Mouse (Mus musculus) hindlimb bud, embryonic 11.5 days (tissue): ENCODE measurements around the gene Gls.

Experiments
- DNase-seq: peaks from one replicate; pipeline ENCODE4 v3.0.0-alpha.2; 2012; ENCODE audit warnings: low read depth, low spot score; ENCODE audit errors: extremely low spot score

Gls gene

DNA sequence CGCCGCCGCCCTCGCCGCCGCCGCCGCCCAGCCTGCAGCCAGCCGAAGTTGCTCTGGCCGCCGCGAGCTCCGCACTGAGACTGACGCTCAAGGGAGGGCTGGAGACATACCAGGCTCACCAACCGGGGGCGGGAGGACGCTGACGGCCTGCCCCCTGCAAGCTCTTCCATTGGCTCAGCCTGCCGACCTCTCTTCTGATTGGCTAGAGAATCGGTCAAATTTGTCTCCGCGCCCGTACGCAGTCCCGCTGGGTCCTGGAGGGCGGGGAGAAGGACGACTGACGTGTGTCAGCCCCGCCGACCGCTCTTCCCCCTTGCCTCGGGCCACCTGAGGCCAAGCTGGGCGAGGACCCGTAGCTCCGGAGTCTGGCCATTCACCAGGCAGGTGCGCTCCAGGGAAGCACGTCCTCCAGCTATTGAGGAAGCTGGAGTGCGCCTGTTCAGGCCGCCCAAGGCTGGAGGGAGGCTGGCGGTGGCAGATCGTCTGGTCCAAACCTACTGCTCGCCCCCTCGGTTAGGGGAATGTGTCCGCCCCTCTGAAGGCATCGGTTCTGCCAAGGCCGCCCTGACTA is at the start of gene Gls:
Gene Gls (minus strand): TSS at position 90 of the 571 bp plus-strand sequence.
- peak; percentile 79 for DNase-seq

GRCm38 (mm10) chr1:52279831-52280595 is 47.0 kb upstream of the Gls start:
- no peak for DNase-seq

DNA sequence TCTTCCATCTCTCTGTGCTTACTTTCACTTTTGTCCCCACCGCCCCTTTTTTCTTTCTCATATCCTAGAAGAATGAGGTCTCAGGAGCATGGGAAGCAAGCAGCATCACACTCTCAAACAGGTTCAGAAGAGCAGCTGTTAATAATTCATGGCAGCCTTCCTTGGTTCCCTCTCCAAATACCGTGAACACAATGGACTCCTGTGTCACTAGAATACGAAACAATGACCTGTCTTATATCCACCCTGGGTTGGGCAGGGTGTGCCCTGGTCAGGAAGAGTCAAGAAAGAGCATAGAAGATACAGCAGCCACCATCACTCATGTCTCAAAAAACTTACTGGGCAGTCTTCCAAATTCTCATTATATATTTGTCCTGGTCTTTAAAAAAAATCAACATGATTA is 46.3 kb upstream of the Gls start:
- DNase-seq, result no peak

- DNase-seq, result no peak
Measured at GRCm38 (mm10) chr1:52278073-52278472, 45.0 kb upstream of the Gls start.

DNA sequence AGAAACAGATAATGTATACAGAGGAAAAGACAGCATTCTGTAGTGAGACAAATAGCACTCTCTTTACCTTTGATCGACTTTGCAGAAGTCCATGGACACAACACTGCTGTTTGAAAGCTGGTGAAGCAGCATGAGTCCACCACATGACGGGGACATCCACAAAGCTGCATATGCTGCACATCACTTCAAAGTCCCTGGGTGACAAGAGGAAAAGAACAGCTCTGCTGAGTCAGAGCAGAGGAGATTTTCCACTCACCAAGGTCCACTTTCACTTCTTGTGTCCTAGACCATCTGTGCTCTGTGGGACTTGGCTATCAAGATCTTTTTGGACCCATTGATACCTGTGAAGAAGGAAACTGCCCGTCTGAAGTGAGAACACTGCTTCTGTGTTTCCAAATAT is 41.2 kb upstream of the Gls start:
- DNase-seq, result no peak

DNA sequence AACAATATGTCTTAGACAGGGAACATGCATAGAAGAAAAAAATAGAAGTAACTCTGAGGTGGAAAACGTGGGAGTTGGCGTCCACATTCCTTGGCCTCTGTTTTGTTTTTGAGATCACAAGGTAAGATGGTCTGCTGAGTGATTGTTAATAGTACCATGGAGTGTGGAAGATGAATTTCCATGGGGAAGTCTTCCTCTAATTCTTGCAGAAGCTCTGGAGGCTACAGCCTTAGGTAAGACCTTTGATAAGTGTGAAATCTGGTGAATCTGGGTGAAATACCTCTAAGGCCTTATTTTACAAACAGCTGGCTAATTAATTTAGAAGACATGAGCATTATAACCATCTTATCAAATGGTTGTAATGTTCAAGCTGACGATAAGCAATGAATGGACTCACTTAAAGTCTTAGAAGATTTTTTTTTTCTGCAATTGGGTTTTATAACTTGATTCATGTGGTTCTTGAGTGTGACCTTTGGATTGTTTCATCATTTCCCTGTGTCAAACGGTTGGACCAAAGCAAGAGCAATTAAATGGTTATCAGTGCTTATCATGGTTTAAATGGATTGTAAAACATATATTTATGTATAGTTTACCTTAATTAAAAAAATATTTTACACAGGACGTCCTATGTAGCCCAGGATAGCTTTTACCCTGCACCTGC is 39.1 kb upstream of the Gls start:
- no peak for DNase-seq

- DNase-seq, result no peak
Measured at GRCm38 (mm10) chr1:52270354-52270753, 37.3 kb upstream of the Gls start.

DNA sequence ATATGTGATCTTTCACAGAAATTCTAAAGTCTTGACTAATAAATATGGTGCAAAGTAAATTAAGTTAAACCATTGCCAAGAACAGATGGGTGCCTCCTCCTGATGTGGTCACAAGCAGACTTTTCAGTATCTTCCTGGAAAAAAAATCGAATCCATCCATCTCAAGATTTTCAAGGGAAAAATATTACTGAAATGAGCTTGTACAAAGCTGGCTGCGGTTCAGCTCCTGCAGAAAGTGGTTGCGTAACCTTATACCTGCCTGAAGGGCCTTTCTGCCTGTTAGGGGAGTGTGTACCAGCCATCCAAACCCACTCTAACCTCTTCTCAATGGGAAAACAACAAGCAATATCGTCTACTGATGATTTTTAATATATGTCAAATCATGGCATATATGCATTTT is 36.6 kb upstream of the Gls start:
- no peak for DNase-seq

DNA sequence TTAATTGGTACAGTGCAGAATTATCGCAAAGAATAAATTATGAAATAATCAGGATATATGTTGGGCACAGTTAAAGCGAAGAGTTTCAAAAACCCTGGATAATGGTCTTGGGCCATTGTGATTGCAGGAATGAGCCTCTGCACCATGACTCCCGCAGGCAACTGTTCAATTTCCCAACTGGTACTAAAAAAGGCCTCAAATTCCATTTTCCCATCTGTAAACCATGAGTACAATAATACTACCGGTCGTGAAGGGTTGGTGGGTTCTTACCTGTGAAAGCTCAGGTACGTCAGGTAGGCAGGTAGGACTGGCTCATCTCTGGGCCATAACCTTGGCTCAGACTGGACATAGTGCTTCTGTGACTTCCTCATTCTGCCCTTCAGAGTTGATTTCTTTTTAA is 35.0 kb upstream of the Gls start:
- DNase-seq, result no peak

- DNase-seq, result peak; percentile 31
Measured at GRCm38 (mm10) chr1:52267606-52268005, 34.6 kb upstream of the Gls start.

DNA sequence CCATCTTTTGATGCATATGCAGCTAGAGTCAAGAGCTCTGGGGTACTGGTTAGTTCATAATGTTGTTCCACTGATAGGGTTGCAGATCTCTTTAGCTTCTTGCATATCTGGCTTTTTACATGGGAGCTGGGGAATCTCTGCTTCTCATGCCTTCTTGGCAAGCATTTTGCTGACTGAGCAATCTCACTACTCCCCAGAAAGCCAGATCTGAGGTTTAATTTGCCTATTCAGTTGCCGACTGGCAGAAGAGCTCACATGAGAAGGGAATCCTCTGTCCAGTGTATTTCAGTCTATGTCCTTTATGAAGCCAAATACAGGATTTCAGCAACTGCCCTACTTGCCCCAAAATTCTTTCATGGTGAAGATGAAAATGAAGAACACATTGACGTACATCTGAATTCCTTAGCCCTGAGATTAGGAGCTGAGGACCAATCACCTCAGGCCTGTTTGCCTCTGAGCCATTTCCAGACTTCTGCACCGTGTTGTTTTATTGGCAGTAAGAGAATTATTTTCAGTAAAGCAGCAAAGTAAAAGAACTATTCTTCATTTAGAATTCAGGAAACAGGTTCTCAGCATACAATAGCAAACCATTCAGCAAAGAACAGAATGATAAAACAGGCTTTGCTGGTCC is 33.0 kb upstream of the Gls start:
- DNase-seq, result no peak

GRCm38 (mm10) chr1:52264290-52264689 is 31.3 kb upstream of the Gls start:
- no peak for DNase-seq

DNA sequence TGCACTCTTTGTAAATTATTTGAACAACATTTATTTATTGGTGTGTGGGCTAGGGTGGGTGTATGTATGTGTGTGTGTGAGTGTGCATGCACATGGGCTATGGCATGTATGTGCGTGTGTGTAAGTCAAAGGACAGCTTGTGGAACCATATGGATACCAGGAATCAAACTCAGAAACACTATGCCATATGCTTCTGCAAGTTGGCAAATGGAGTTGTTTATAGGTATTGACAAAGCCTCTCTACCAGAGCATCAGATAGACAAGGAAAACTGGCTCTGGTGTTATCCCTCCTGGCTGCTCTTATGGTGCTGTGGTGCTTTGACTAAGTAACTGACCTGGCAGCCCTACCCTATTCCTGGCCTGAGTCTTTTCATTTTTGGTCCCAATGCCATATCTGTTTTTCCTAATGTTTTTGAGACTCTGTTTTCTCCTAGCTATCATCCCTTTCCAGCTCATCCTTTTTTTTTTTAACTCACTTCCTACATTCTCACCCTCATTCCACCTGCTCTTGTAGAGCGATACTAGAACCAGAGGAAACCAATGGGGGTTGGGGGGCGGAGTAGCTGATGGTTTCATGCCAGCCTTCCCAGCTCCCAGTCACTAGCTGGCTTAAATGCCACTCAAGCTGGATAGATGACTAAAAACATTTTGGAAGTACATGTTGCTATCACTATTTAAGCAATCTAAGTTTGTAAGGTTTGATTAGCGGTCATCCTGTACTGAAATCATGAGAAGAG is 27.5 kb upstream of the Gls start:
- DNase-seq, result no peak

GRCm38 (mm10) chr1:52258006-52258749 is 25.1 kb upstream of the Gls start:
- DNase-seq, result no peak

DNA sequence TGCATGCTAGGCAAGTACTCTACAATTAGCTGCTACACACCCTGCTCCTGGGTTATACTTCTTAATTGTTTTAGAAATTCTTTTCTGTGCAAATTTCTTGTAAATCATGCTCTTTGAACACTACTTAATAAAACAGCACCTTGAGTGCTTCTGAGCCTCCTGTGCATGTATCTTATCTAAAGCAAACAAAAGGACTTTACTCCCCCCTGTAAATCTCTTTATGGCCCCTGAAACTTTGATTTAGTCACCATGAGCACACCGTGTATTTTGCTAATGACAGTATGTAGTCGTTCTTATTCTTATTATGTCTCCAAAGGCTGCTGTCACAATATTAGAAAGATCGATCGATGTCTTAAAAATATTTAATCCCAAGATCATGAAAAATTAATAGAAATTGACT is 23.9 kb upstream of the Gls start:
- no peak for DNase-seq

DNA sequence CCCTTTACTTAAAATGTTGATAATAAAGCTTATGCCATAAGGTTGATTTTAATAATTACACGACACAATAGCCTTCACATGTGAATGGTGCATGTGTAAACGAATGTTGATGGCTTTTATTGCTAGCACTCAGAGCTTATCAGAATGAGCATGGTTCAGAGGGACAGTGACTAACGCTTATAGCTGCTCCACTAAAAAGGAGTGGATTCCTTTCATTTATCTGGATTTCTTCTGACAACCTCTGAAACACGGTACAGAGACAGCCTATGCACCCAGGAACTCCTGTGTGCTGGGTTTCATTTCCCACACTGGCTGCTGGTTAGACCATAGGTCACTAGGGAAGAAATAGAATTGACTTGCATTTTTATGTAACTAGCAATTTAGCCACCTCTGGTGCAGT is 23.2 kb upstream of the Gls start:
- DNase-seq, result no peak

GRCm38 (mm10) chr1:52254411-52254810 is 21.4 kb upstream of the Gls start:
- no peak for DNase-seq

DNA sequence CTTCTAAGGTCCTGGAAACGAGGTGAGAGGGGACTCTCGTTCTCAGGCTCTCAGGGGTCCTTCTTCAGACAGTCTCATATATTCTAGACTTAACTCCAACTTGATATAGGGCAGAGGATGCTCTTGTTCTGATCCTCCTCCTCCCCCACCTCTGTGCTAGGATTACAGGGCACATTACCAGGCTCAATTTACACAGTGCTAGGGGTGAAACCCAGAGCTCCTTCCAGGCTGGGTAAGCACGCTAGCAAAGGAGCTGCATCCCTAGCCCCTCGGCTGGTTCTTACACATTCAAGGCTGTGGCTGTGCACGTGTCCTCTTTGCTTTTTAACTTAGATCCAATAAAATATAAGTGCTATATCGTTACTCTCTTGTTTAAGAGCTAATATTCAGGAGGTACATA is 20.4 kb upstream of the Gls start:
- no peak for DNase-seq

GRCm38 (mm10) chr1:52252447-52252846 is 19.4 kb upstream of the Gls start:
- no peak for DNase-seq

DNA sequence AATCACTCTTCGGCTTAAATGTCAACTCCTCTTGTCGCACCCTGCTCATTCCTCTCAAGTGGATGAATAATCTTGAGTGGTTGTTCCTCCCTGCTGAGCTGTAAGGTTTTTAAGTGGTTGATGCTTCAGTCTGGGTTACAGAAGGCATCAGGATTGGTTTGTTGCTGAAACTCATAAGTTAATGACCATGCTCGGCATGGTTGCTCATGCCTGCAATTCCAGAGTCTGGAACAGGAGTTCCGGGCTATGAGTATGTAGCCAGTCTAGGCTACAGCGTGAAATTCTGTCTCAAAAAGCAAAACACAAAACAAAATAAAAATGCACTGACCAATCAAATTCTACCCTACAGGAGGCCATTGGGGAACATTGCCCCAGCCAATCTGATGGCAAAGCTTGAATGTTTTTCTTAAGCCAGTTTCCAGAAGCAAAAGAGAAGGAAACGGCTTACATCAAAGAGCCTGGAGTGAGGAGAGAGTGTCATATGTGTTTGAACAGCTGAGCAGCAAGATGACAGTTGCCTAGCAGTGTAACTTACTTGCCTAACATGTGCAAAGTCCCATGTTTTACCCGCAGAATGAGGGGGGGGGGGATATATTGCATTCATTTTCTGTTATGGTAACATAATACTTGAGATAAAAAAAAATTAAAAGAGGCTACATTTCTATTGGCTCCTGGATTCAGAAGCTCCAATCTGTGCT is 18.2 kb upstream of the Gls start:
- no peak for DNase-seq
